Mouse (Mus musculus) lung, embryonic 14.5 days (tissue): ENCODE measurements around the gene Erp44. TPM values are rescaled to one million over a fixed set of nuclear protein-coding genes. Genes with fewer than 3 reads are reported as not detected.

Source experiments
- ATAC-seq: fragments of 200-750 bp; cut with Nextera tagmentation; 2 replicates; pipeline ENCODE4 v1.8.0; 2017; ENCODE audit warnings: mild to moderate bottlenecking, moderate TSS enrichment, moderate library complexity; ENCODE audit not compliant: insufficient read depth
- DNase-seq: peaks from one replicate; pipeline ENCODE4 v3.0.0-alpha.2; 2015
- H3K27ac ChIP-seq: fragments of 300-500 bp; sonication (generic); 2 replicates; pipeline ENCODE4 v1.5.1; 2014; ENCODE audit warnings: low read depth, mild to moderate bottlenecking, moderate library complexity
- H3K27me3 ChIP-seq: fragments of 300-500 bp; sonication (generic); 2 replicates; pipeline ENCODE4 v1.6.1; 2014; ENCODE audit warnings: low read length, control low read depth; ENCODE audit not compliant: insufficient read depth
- H3K36me3 ChIP-seq: fragments of 300-500 bp; sonication (generic); 2 replicates; pipeline ENCODE4 v1.6.1; 2014; ENCODE audit warnings: control low read depth; ENCODE audit not compliant: insufficient read depth
- H3K4me1 ChIP-seq: fragments of 300-500 bp; sonication (generic); 2 replicates; pipeline ENCODE4 v1.6.1; 2014; ENCODE audit warnings: antibody characterized with exemption, control low read depth; ENCODE audit not compliant: insufficient read depth
- H3K4me2 ChIP-seq: fragments of 300-500 bp; sonication (generic); 2 replicates; pipeline ENCODE4 v1.6.1; 2014; ENCODE audit warnings: mild to moderate bottlenecking
- H3K4me3 ChIP-seq: fragments of 300-500 bp; sonication (generic); 2 replicates; pipeline ENCODE4 v1.5.1; 2014; ENCODE audit warnings: low read depth, low read length
- H3K9ac ChIP-seq: fragments of 300-500 bp; sonication (generic); 2 replicates; pipeline ENCODE4 v1.6.1; 2014
- H3K9me3 ChIP-seq: fragments of 300-500 bp; sonication (generic); 2 replicates; pipeline ENCODE4 v1.6.1; 2016; ENCODE audit warnings: low read depth, low read length, control low read depth
- CTCF ChIP-seq: IDR thresholded peaks from 2 replicates; pipeline ENCODE4 v1.5.1; 2016; ENCODE audit warnings: antibody characterized with exemption, low read depth
- WGBS: fragments of 180-500 bp; shearing (Covaris S2); extraction: QIAGEN DNeasy Blood & Tissue Kit; methylation state at CpG from one replicate; pipeline ENCODE4 v1.1.7; 2014; 5-methylcytosine and 5-hydroxymethylcytosine counted together
- polyA plus RNA-seq: library from polyadenylated mRNA; unstranded; fragments of >200 nt; fragmentation: Nextera tagmentation; extraction: Ambion mirVana; gene quantifications from 2 replicates; pipeline ENCODE4 v1.2.1, GENCODE M21; 2014

Gene Erp44
- 72.2 and 81.2 TPM in 2 replicates for polyA plus RNA-seq

GRCm38 (mm10) chr4:48279498-48280134 is at the start of gene Erp44, which contains the start of gene Invs:
Gene Erp44 (minus strand): TSS chr4:48279558.
Gene Invs (plus strand): TSS chr4:48279760.
- TF ChIP-seq CTCF, result 0 out of 2 replicates have a peak, but pooled peaks have one; percentile 5
- Histone ChIP-seq H3K4me2 (peak within 1 kb of the TSS; percentile 80), H3K9ac (peak within 1 kb of the TSS; percentile 89), H3K27ac (peak within 1 kb of the TSS; percentile 76), H3K9me3 (no peaks in the 10 kb centered on the region), H3K4me1 (peaks cover 4% of the 10 kb centered on the region), H3K4me3 (peak within 1 kb of the TSS; percentile 85), H3K27me3 (no peaks in the 10 kb centered on the region), H3K36me3 (peaks cover 2% of the 10 kb centered on the region; the same call in 1 of the 2 replicates)
- DNase-seq (peak; percentile 98), ATAC-seq (peak; percentile 100)
- under 1% methylated on average over 41 of the region's 41 CpGs for WGBS

- Histone ChIP-seq H3K4me3 (no peak overlapping the region), H3K4me2 (no peak overlapping the region), H3K9ac (no peak overlapping the region), H3K9me3 (no peaks in the 10 kb centered on the region), H3K4me1 (no peaks in the 10 kb centered on the region), H3K36me3 (no peaks in the 10 kb centered on the region), H3K27me3 (no peaks in the 10 kb centered on the region), H3K27ac (no peak overlapping the region)
- ATAC-seq, result no peak
- 60% methylated on average over 2 of the region's 2 CpGs for WGBS
- DNase-seq, result no peak
- no peak for TF ChIP-seq CTCF
Measured at GRCm38 (mm10) chr4:48328042-48328441, 48.7 kb upstream of the Erp44 start.

GRCm38 (mm10) chr4:48327192-48327591 is 47.8 kb upstream of the Erp44 start:
- ATAC-seq (no peak), DNase-seq (no peak)
- Histone ChIP-seq H3K4me2 (no peak overlapping the region), H3K27me3 (no peaks in the 10 kb centered on the region), H3K4me3 (no peak overlapping the region), H3K4me1 (no peaks in the 10 kb centered on the region), H3K9ac (no peak overlapping the region), H3K9me3 (no peaks in the 10 kb centered on the region), H3K36me3 (no peaks in the 10 kb centered on the region), H3K27ac (no peak overlapping the region)
- no peak for TF ChIP-seq CTCF

- 72% methylated on average over 1 of the region's 1 CpGs for WGBS
Measured at GRCm38 (mm10) chr4:48322095-48322494, 42.7 kb upstream of the Erp44 start.

GRCm38 (mm10) chr4:48321276-48321675 is 41.9 kb upstream of the Erp44 start:
- Histone ChIP-seq H3K36me3 (no peaks in the 10 kb centered on the region), H3K4me2 (no peak overlapping the region), H3K27me3 (no peaks in the 10 kb centered on the region), H3K9ac (no peak overlapping the region), H3K4me1 (no peaks in the 10 kb centered on the region), H3K4me3 (no peak overlapping the region), H3K9me3 (no peaks in the 10 kb centered on the region), H3K27ac (no peak overlapping the region)
- ATAC-seq (no peak), DNase-seq (peak; percentile 66)
- TF ChIP-seq CTCF, result no peak
- 67% methylated on average over 1 of the region's 1 CpGs for WGBS

More at GRCm38 (mm10) chr4:48322095-48322494, 42.7 kb upstream of the Erp44 start:
- Histone ChIP-seq H3K4me1 (no peaks in the 10 kb centered on the region), H3K36me3 (no peaks in the 10 kb centered on the region), H3K9ac (no peak overlapping the region), H3K4me2 (no peak overlapping the region), H3K27me3 (no peaks in the 10 kb centered on the region), H3K9me3 (no peaks in the 10 kb centered on the region), H3K4me3 (no peak overlapping the region), H3K27ac (no peak overlapping the region)
- ATAC-seq, result no peak
- no peak for DNase-seq
- TF ChIP-seq CTCF, result no peak

GRCm38 (mm10) chr4:48316036-48316435 is 36.7 kb upstream of the Erp44 start:
- Histone ChIP-seq H3K9ac (no peak overlapping the region), H3K9me3 (no peaks in the 10 kb centered on the region), H3K27ac (no peak overlapping the region), H3K4me3 (no peak overlapping the region), H3K27me3 (no peaks in the 10 kb centered on the region), H3K4me1 (no peaks in the 10 kb centered on the region), H3K36me3 (no peaks in the 10 kb centered on the region), H3K4me2 (no peak overlapping the region)
- TF ChIP-seq CTCF, result no peak
- ATAC-seq (no peak), DNase-seq (no peak)
- WGBS, result 91% methylated on average over 3 of the region's 3 CpGs

- Histone ChIP-seq H3K27me3 (no peaks in the 10 kb centered on the region), H3K9ac (no peak overlapping the region), H3K4me2 (no peak overlapping the region), H3K9me3 (no peaks in the 10 kb centered on the region), H3K36me3 (no peaks in the 10 kb centered on the region; the same call in 1 of the 2 replicates), H3K4me1 (no peaks in the 10 kb centered on the region), H3K4me3 (no peak overlapping the region), H3K27ac (no peak overlapping the region)
- no peak for TF ChIP-seq CTCF
- DNase-seq (no peak), ATAC-seq (no peak)
- WGBS, result 76% methylated on average over 3 of the region's 3 CpGs
Measured at GRCm38 (mm10) chr4:48314814-48315213, 35.5 kb upstream of the Erp44 start.
